Mouse (Mus musculus): ENCODE data around the gene Opcml.

DNA sequence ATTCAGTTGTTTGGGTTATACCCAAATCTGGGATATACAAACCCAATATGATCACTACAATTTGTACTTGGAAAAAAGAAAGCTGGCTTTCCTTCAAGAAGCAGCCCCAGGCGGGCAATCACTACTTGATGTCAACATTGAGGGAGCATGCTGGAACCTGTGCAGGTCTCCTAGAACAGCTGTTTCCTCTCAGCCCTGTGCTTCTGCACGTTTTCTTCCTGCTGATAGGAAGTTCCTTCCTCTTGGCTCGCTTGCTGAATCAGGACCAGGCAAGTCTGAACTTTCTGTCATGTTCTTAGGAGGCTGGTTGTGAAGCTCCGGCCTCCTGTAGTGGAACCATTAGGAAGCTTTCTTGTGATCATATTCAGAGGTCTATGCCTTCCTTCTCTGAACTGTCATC lies 746.1 kb downstream of the Opcml start:
- TF ChIP-seq MAX (IDR thresholded peaks at IDR 0.05; ENCODE audit: low read depth) = no peak
- no peak for TF ChIP-seq POLR2A (IDR thresholded peaks at IDR 0.05; ENCODE audit: insufficient read length, low read depth)
- TF ChIP-seq E2F4 (IDR thresholded peaks at IDR 0.05; ENCODE audit: insufficient read depth) = no peak
- TF ChIP-seq TCF12 (IDR thresholded peaks at IDR 0.05; ENCODE audit: insufficient read depth, poor library complexity, severe bottlenecking) = no peak
- TF ChIP-seq USF1 (IDR thresholded peaks at IDR 0.05; ENCODE audit: low read depth) = no peak
- no peak for TF ChIP-seq POLR2AphosphoS2 (IDR thresholded peaks at IDR 0.05; ENCODE audit: insufficient read length, low read depth)
- TF ChIP-seq MYOG (IDR thresholded peaks at IDR 0.05; ENCODE audit: control insufficient read depth in 1 of 3, insufficient read depth in 1 of 3, insufficient read length in 2 of 3, low read depth in 2 of 3) = no peak
- no peak for TF ChIP-seq SRF (IDR thresholded peaks at IDR 0.05; ENCODE audit: control insufficient read depth, insufficient read length, low read depth)
- no peak for TF ChIP-seq MYOD1 (IDR thresholded peaks at IDR 0.05; ENCODE audit: control insufficient read depth in 1 of 3, insufficient read length in 2 of 3, low read depth in 2 of 3)
- TF ChIP-seq CEBPB (IDR thresholded peaks at IDR 0.05; ENCODE audit: insufficient read depth, poor library complexity, severe bottlenecking) = no peak
- no peak for TF ChIP-seq REST (IDR thresholded peaks at IDR 0.05; ENCODE audit: insufficient read depth, insufficient read length)
